Mouse (Mus musculus): ENCODE measurements around the gene Higd1b. TPM values are rescaled to one million over a fixed set of nuclear protein-coding genes. Genes with fewer than 3 reads are reported as not detected.

Gene Higd1b
- polyA plus RNA-seq, 1 experiment from 2014 or later, result not detected

GRCm38 (mm10) chr11:102818121-102819020 is 17.3 kb upstream of the Higd1b start:
- H3K27ac ChIP-seq (ENCODE audit: low read depth, low read length), result peak overlapping the region; percentile 96
- peak overlapping the region; percentile 99 for H3K9ac ChIP-seq (ENCODE audit: low read depth, low read length)
- H3K4me3 ChIP-seq (ENCODE audit: low read depth, low read length), result peak overlapping the region; percentile 87
- under 1% methylated on average over 42 of the region's 92 CpGs for WGBS
- peaks cover 3% of the 10 kb centered on the region for H3K4me1 ChIP-seq (replicated peaks; ENCODE audit: control insufficient read depth, insufficient read depth, low read length)
- no peaks in the 10 kb centered on the region for H3K9me3 ChIP-seq (ENCODE audit: control insufficient read depth, low read length)
- peak overlapping the region; percentile 83 for H3K4me2 ChIP-seq (replicated peaks; ENCODE audit: low read depth, low read length)
- ATAC-seq (ENCODE audit: low FRiP score) (peak; percentile 35; the same call in 1 of the 2 replicates), DNase-seq (ENCODE audit: low spot score) (peak; percentile 74)
- no peaks in the 10 kb centered on the region for H3K36me3 ChIP-seq (ENCODE audit: control insufficient read depth, insufficient read depth, low read length)
- H3K27me3 ChIP-seq (ENCODE audit: control insufficient read depth, insufficient read depth, low read length), result no peaks in the 10 kb centered on the region; the same call in 1 of the 2 replicates

GRCm38 (mm10) chr11:102819021-102819782 is 16.4 kb upstream of the Higd1b start, which contains the start of gene Gjc1:
Gene Gjc1, minus strand, starts transcription at chr11:102819700.
- ATAC-seq (ENCODE audit: low FRiP score), result peak; percentile 87
- peak within 1 kb of the TSS; percentile 87 for H3K4me3 ChIP-seq (ENCODE audit: low read depth, low read length)
- peak; percentile 80 for DNase-seq (ENCODE audit: low spot score)
- WGBS, result under 1% methylated on average over 49 of the region's 97 CpGs
- H3K9ac ChIP-seq (ENCODE audit: low read depth, low read length), result peak within 1 kb of the TSS; percentile 99
- no peaks in the 10 kb centered on the region for H3K36me3 ChIP-seq (ENCODE audit: control insufficient read depth, insufficient read depth, low read length)
- peak within 1 kb of the TSS; percentile 96 for H3K27ac ChIP-seq (ENCODE audit: low read depth, low read length)
- no peaks in the 10 kb centered on the region for H3K9me3 ChIP-seq (ENCODE audit: control insufficient read depth, low read length)
- H3K27me3 ChIP-seq (ENCODE audit: control insufficient read depth, insufficient read depth, low read length), result no peaks in the 10 kb centered on the region; the same call in 1 of the 2 replicates
- peak within 1 kb of the TSS; percentile 83 for H3K4me2 ChIP-seq (replicated peaks; ENCODE audit: low read depth, low read length)
- peaks cover 3% of the 10 kb centered on the region for H3K4me1 ChIP-seq (replicated peaks; ENCODE audit: control insufficient read depth, insufficient read depth, low read length)

- no peak overlapping the region; the same call in 1 of the 2 replicates for H3K9ac ChIP-seq (ENCODE audit: low read depth, low read length)
- peak overlapping the region; percentile 87 for H3K4me3 ChIP-seq (ENCODE audit: low read depth, low read length)
- DNase-seq (ENCODE audit: low spot score), result peak; percentile 10
- H3K9me3 ChIP-seq (ENCODE audit: control insufficient read depth, low read length), result no peaks in the 10 kb centered on the region
- 5% methylated on average over 14 of the region's 14 CpGs for WGBS
- peak overlapping the region; percentile 96; the same call in 1 of the 2 replicates for H3K27ac ChIP-seq (ENCODE audit: low read depth, low read length)
- H3K27me3 ChIP-seq (ENCODE audit: control insufficient read depth, insufficient read depth, low read length), result no peaks in the 10 kb centered on the region; the same call in 1 of the 2 replicates
- ATAC-seq (ENCODE audit: low FRiP score), result no peak
- no peaks in the 10 kb centered on the region for H3K36me3 ChIP-seq (ENCODE audit: control insufficient read depth, insufficient read depth, low read length)
- H3K4me1 ChIP-seq (replicated peaks; ENCODE audit: control insufficient read depth, insufficient read depth, low read length), result peaks cover 3% of the 10 kb centered on the region
- peak overlapping the region; percentile 83 for H3K4me2 ChIP-seq (replicated peaks; ENCODE audit: low read depth, low read length)
These were observed 15.8 kb upstream of the Higd1b start for GRCm38 (mm10) chr11:102819783-102820385.

- Histone ChIP-seq H3K9me3 (ENCODE audit: control insufficient read depth, low read length) (no peaks in the 10 kb centered on the region), H3K27me3 (ENCODE audit: control insufficient read depth, insufficient read depth, low read length) (no peaks in the 10 kb centered on the region; the same call in 1 of the 2 replicates), H3K9ac (ENCODE audit: low read depth, low read length) (no peak overlapping the region), H3K4me1 (replicated peaks; ENCODE audit: control insufficient read depth, insufficient read depth, low read length) (peaks cover 3% of the 10 kb centered on the region), H3K4me3 (ENCODE audit: low read depth, low read length) (no peak overlapping the region), H3K4me2 (replicated peaks; ENCODE audit: low read depth, low read length) (no peak overlapping the region), H3K36me3 (ENCODE audit: control insufficient read depth, insufficient read depth, low read length) (no peaks in the 10 kb centered on the region), H3K27ac (ENCODE audit: low read depth, low read length) (no peak overlapping the region)
- no peak for ATAC-seq (ENCODE audit: low FRiP score)
- WGBS, result 8% methylated on average over 3 of the region's 3 CpGs
- DNase-seq (ENCODE audit: low spot score), result peak; percentile 9
These were observed 15.2 kb upstream of the Higd1b start for GRCm38 (mm10) chr11:102820432-102820831.

- H3K9me3 ChIP-seq (ENCODE audit: control insufficient read depth, low read length), result no peaks in the 10 kb centered on the region
- no peaks in the 10 kb centered on the region; the same call in 1 of the 2 replicates for H3K27me3 ChIP-seq (ENCODE audit: control insufficient read depth, insufficient read depth, low read length)
- DNase-seq (ENCODE audit: low spot score) (peak; percentile 25), ATAC-seq (ENCODE audit: low FRiP score) (no peak)
- no peak overlapping the region for H3K9ac ChIP-seq (ENCODE audit: low read depth, low read length)
- no peak overlapping the region for H3K27ac ChIP-seq (ENCODE audit: low read depth, low read length)
- H3K4me2 ChIP-seq (replicated peaks; ENCODE audit: low read depth, low read length), result no peak overlapping the region
- peaks cover 3% of the 10 kb centered on the region for H3K4me1 ChIP-seq (replicated peaks; ENCODE audit: control insufficient read depth, insufficient read depth, low read length)
- no peak overlapping the region for H3K4me3 ChIP-seq (ENCODE audit: low read depth, low read length)
- WGBS, result 58% methylated on average over 6 of the region's 6 CpGs
- H3K36me3 ChIP-seq (ENCODE audit: control insufficient read depth, insufficient read depth, low read length), result no peaks in the 10 kb centered on the region
These were observed 14.4 kb upstream of the Higd1b start for GRCm38 (mm10) chr11:102821231-102821630.

- H3K4me1 ChIP-seq (replicated peaks; ENCODE audit: control insufficient read depth, insufficient read depth, low read length), result no peaks in the 10 kb centered on the region
- H3K27me3 ChIP-seq (ENCODE audit: control insufficient read depth, insufficient read depth, low read length), result no peaks in the 10 kb centered on the region
- no peak for DNase-seq (ENCODE audit: low spot score)
- no peak overlapping the region for H3K4me2 ChIP-seq (replicated peaks; ENCODE audit: low read depth, low read length)
- no peak overlapping the region for H3K27ac ChIP-seq (ENCODE audit: low read depth, low read length)
- H3K36me3 ChIP-seq (ENCODE audit: control insufficient read depth, insufficient read depth, low read length), result no peaks in the 10 kb centered on the region
- no peaks in the 10 kb centered on the region for H3K9me3 ChIP-seq (ENCODE audit: control insufficient read depth, low read length)
- H3K4me3 ChIP-seq (ENCODE audit: low read depth, low read length), result no peak overlapping the region
- WGBS, result 62% methylated on average over 2 of the region's 2 CpGs
- no peak for ATAC-seq (ENCODE audit: low FRiP score)
- no peak overlapping the region for H3K9ac ChIP-seq (ENCODE audit: low read depth, low read length)
These were observed 9.2 kb upstream of the Higd1b start for GRCm38 (mm10) chr11:102826476-102826875.

GRCm38 (mm10) chr11:102827097-102827496 is 8.6 kb upstream of the Higd1b start:
- WGBS, result 59% methylated on average over 4 of the region's 4 CpGs
- Histone ChIP-seq H3K4me1 (replicated peaks; ENCODE audit: control insufficient read depth, insufficient read depth, low read length) (no peaks in the 10 kb centered on the region), H3K27ac (ENCODE audit: low read depth, low read length) (no peak overlapping the region), H3K4me3 (ENCODE audit: low read depth, low read length) (no peak overlapping the region), H3K27me3 (ENCODE audit: control insufficient read depth, insufficient read depth, low read length) (no peaks in the 10 kb centered on the region), H3K36me3 (ENCODE audit: control insufficient read depth, insufficient read depth, low read length) (no peaks in the 10 kb centered on the region), H3K9me3 (ENCODE audit: control insufficient read depth, low read length) (no peaks in the 10 kb centered on the region), H3K9ac (ENCODE audit: low read depth, low read length) (no peak overlapping the region), H3K4me2 (replicated peaks; ENCODE audit: low read depth, low read length) (no peak overlapping the region)
- no peak for DNase-seq (ENCODE audit: low spot score)
- no peak for ATAC-seq (ENCODE audit: low FRiP score)

- no peaks in the 10 kb centered on the region for H3K27me3 ChIP-seq (ENCODE audit: control insufficient read depth, insufficient read depth, low read length)
- DNase-seq (ENCODE audit: low spot score), result no peak
- no peaks in the 10 kb centered on the region for H3K9me3 ChIP-seq (ENCODE audit: control insufficient read depth, low read length)
- H3K27ac ChIP-seq (ENCODE audit: low read depth, low read length), result no peak overlapping the region
- H3K9ac ChIP-seq (ENCODE audit: low read depth, low read length), result no peak overlapping the region
- H3K4me2 ChIP-seq (replicated peaks; ENCODE audit: low read depth, low read length), result no peak overlapping the region
- WGBS, result 88% methylated on average over 4 of the region's 4 CpGs
- H3K36me3 ChIP-seq (ENCODE audit: control insufficient read depth, insufficient read depth, low read length), result no peaks in the 10 kb centered on the region
- H3K4me1 ChIP-seq (replicated peaks; ENCODE audit: control insufficient read depth, insufficient read depth, low read length), result no peaks in the 10 kb centered on the region
- H3K4me3 ChIP-seq (ENCODE audit: low read depth, low read length), result no peak overlapping the region
- ATAC-seq (ENCODE audit: low FRiP score), result no peak
These were observed 5.4 kb upstream of the Higd1b start for GRCm38 (mm10) chr11:102830276-102830675.
